Comparison of ENCODE assay signal across 19 mouse cellular contexts in the genomic region with DNA sequence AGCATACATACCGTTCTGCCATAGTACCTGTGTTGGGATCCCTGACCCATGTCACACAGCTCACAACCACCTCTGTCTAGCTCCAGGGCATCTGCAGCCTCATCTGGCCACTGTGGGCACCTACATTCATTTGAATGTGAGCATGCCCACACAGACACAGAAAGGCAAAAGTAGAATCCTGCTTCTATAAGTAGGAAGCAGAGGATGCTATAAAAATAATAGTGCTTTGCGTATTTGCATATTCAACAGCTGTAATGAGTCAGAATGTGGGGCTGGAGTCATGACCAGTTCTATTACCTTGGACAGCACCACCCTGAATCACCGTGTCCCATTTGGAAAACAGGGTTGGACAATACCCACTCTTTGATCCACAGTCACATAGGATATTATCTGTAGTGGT. TPM values are rescaled to one million over a fixed set of nuclear protein-coding genes. Genes with fewer than 3 reads are reported as not detected.
DNase-seq lines count a peak whose midpoint lies in the region; ATAC-seq and TF ChIP-seq lines count a peak whose summit lies in the region.
"Had no signal": no experiment of that assay in that cellular context is flagged by ENCODE, and none has a peak within 500 bp of the region (broad histone marks: within the 10 kb centered on the region; RNA-seq: fewer than 3 reads in every experiment).

No protein-coding gene starts in this region.

- peaks cover 4% of the 10 kb centered on the region; the same call in 1 of the 2 replicates for H3K36me3 ChIP-seq in forebrain, embryonic 14.5 days (ENCODE audit: control insufficient read depth, insufficient read depth, low read length)

- no peak for DNase-seq in frontal cortex, postnatal 10 days (ENCODE audit: low spot score in 2 of 2)
- no peak for DNase-seq in left cerebral cortex, adult 2 months (ENCODE audit: extremely low spot score in 1 of 2, low spot score in 2 of 2)
- DNase-seq in left cerebral cortex, adult 9 months (ENCODE audit: low spot score in 2 of 2): no peak
- DNase-seq in forebrain, embryonic 14.5 days (ENCODE audit: low spot score): no peak
- DNase-seq: adrenal gland, adult 2 months; adrenal gland, postnatal 10 days; adrenal gland, postnatal 25 days; cerebellum, adult 11-12 months; cerebellum, adult 2 months; cerebellum, adult 9-10 months; cerebellum, postnatal 10 days; cerebellum, postnatal 25 days had no signal

- H3K4me3 ChIP-seq in left cerebral cortex, adult 2 months: no peak overlapping the region
- no peak overlapping the region for H3K4me3 ChIP-seq in forebrain, embryonic 14.5 days (ENCODE audit: low read depth, low read length)
- H3K4me3 ChIP-seq: embryonic facial prominence, embryonic 10.5 days; embryonic facial prominence, embryonic 12.5 days; forebrain, embryonic 13.5 days had no signal

- peak overlapping the region; percentile 7; the same call in 1 of the 2 replicates for H3K27ac ChIP-seq in left cerebral cortex, adult 2 months
- no peak overlapping the region for H3K27ac ChIP-seq in forebrain, embryonic 14.5 days (ENCODE audit: low read depth, low read length)
- H3K27ac ChIP-seq: embryonic facial prominence, embryonic 10.5 days; embryonic facial prominence, embryonic 12.5 days; forebrain, embryonic 13.5 days had no signal

- no peaks in the 10 kb centered on the region for H3K27me3 ChIP-seq in forebrain, embryonic 14.5 days (replicated peaks; ENCODE audit: control insufficient read depth, insufficient read depth, low read length)
- H3K27me3 ChIP-seq: embryonic facial prominence, embryonic 12.5 days; forebrain, embryonic 13.5 days had no signal

- TF ChIP-seq CTCF in left cerebral cortex, adult 2 months (IDR thresholded peaks at IDR 0.05): no peak

- no peaks in the 10 kb centered on the region for H3K9me3 ChIP-seq in forebrain, embryonic 14.5 days (replicated peaks; ENCODE audit: control insufficient read depth, low read length)
- H3K9me3 ChIP-seq: embryonic facial prominence, embryonic 10.5 days; embryonic facial prominence, embryonic 12.5 days; forebrain, embryonic 13.5 days had no signal

- no peak overlapping the region for H3K4me2 ChIP-seq in forebrain, embryonic 14.5 days (ENCODE audit: low read length)
- H3K4me2 ChIP-seq: embryonic facial prominence, embryonic 12.5 days; forebrain, embryonic 13.5 days had no signal

- intact Hi-C loops in left cerebral cortex, adult 2 months (cut with DNase I): no loop called here

- H3K9ac ChIP-seq in forebrain, embryonic 14.5 days (ENCODE audit: low read length): no peak overlapping the region
- H3K9ac ChIP-seq: embryonic facial prominence, embryonic 12.5 days; forebrain, embryonic 13.5 days had no signal

- 95% methylated on average over 3 of the region's 3 CpGs for WGBS in forebrain, embryonic 14.5 days

- ATAC-seq in frontal cortex, adult (ENCODE audit: low TSS enrichment): peak; percentile 47
- ATAC-seq in forebrain, embryonic 14.5 days: no peak
- ATAC-seq: forebrain, embryonic 13.5 days; forebrain, embryonic 16.5 days had no signal

- H3K4me1 ChIP-seq in forebrain, embryonic 14.5 days (ENCODE audit: control insufficient read depth, insufficient read depth, low read length): peaks cover 10% of the 10 kb centered on the region

RNA-seq across cellular contexts. Expression of a gene that starts 4.6 kb away (rescaled TPM):
- 10 to 100 TPM; 64.0 to 70.2 TPM for total RNA-seq in left cerebral cortex, adult 2 months (2021)
- polyA plus RNA-seq in forebrain, embryonic 14.5 days (2014; fragmentation: Nextera tagmentation; extraction: Ambion mirVana): 27.3 and 32.8 TPM in 2 replicates

RNA-seq across cellular contexts. Expression of a gene that starts 22.3 kb away (rescaled TPM):
- total RNA-seq in left cerebral cortex, adult 2 months (2021): under 1 TPM in 1 of 2 experiments, not detected in 1; 0.25 TPM
- 0.28 and 0.42 TPM in 2 replicates for polyA plus RNA-seq in forebrain, embryonic 14.5 days (2014; fragmentation: Nextera tagmentation; extraction: Ambion mirVana)
- total RNA-seq: MEL had no signal
- polyA plus RNA-seq: C2C12 had no signal

RNA-seq across cellular contexts. Expression of a gene that starts 30.5 kb away (rescaled TPM):
- 10 to 100 TPM; 23.5 to 27.7 TPM for total RNA-seq in left cerebral cortex, adult 2 months (2021)
- polyA plus RNA-seq in forebrain, embryonic 14.5 days (2014; fragmentation: Nextera tagmentation; extraction: Ambion mirVana): 5.9 and 8.0 TPM in 2 replicates

RNA-seq across cellular contexts. Expression of a gene that starts 59.2 kb away (rescaled TPM):
- 10 to 100 TPM; 10.2 to 12.2 TPM for total RNA-seq in left cerebral cortex, adult 2 months (2021)
- polyA plus RNA-seq in forebrain, embryonic 14.5 days (2014; fragmentation: Nextera tagmentation; extraction: Ambion mirVana): 22.7 and 30.7 TPM in 2 replicates
